Mouse (Mus musculus): ENCODE measurements around the gene Sdc4.

- TF ChIP-seq POLR2A (IDR thresholded peaks at IDR 0.05; ENCODE audit: insufficient read depth, low read depth, low read length) (peak; percentile 88), CTCF (IDR thresholded peaks at IDR 0.05) (peak; percentile 52)
Observed at GRCm38 (mm10) chr2:164443051-164443437, 643 bp downstream of the Sdc4 start.

Measured in heart, adult 2 months (tissue).